Mouse (Mus musculus): ENCODE data around the gene Mdga1. TPM values are rescaled to one million over a fixed set of nuclear protein-coding genes. Genes with fewer than 3 reads are reported as not detected.

Mdga1 gene
- polyA plus RNA-seq, 1 experiment = 2.0 TPM

DNA sequence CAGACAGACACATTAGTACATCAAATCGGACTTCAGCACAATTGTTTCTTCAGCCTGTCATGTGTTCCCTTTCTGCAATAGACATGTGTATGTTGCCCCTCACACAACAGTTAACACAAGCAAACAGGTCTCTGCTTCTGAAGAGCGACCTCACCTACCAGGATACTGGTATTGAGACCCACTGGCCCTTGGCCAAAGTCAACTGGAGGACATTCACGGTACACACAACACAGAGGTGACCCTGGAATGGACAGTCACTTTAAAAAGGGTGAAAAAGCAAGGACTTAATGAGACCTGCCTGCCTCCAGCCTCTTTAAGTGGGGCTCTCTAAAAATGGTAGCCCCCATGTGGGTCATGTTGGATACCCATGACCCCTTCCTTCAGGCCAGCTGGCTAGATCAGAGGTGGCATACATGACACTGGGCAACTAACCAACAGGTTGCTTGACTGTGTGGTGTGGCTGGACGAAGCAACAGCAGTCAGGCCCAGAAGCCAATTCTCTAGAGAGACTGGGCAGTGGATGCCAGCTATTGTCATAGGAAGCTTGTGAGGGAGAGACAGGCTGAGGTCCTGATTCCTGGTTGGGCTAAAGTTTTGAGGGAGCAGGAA is 145.3 kb downstream of the Mdga1 start:
- no peak overlapping the region for H3ac ChIP-seq (ENCODE audit: control insufficient read depth, insufficient read length, low read depth)
- no peaks in the 10 kb centered on the region for H3K36me3 ChIP-seq (ENCODE audit: control insufficient read depth, insufficient read depth)
- H3K27me3 ChIP-seq (ENCODE audit: control insufficient read depth, insufficient read depth, insufficient read length) = no peaks in the 10 kb centered on the region
- TF ChIP-seq MAX (IDR thresholded peaks at IDR 0.05) (no peak), MYOD1 (IDR thresholded peaks at IDR 0.05; ENCODE audit: control insufficient read depth, insufficient read length, low read depth) (no peak), FOSL1 (IDR thresholded peaks at IDR 0.05; ENCODE audit: insufficient read depth, low read length, poor library complexity, severe bottlenecking) (no peak), CEBPB (IDR thresholded peaks at IDR 0.05; ENCODE audit: low read depth) (no peak), CTCF (IDR thresholded peaks at IDR 0.05; ENCODE audit: control insufficient read depth, insufficient read depth, insufficient read length) (no peak), MYOG (IDR thresholded peaks at IDR 0.05; ENCODE audit: control insufficient read depth, extremely low read depth, insufficient read length) (no peak), USF1 (IDR thresholded peaks at IDR 0.05; ENCODE audit: low read depth) (no peak)
- no peaks in the 10 kb centered on the region for H3K79me2 ChIP-seq (ENCODE audit: control insufficient read depth, insufficient read depth)
- no peaks in the 10 kb centered on the region for H3K79me3 ChIP-seq (ENCODE audit: low read depth)
- no peak overlapping the region for H3K4me3 ChIP-seq (ENCODE audit: insufficient read depth, poor library complexity, severe bottlenecking)

DNA sequence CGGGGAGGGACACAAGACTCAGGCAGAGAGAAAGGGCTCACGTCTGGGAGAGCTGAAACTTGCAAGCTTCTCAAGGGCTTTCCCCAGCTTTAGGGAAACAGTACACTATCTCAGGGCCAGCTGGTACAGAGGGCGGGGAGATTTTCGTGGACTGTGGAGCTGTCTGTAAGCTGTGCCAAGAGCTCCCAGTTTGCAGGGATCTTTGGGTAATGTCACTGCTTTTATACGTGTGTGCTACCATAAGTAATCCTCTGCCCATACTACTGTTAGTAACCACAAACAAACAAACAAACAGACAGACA is 145.7 kb downstream of the Mdga1 start:
- Histone ChIP-seq H3K79me3 (ENCODE audit: low read depth) (no peaks in the 10 kb centered on the region), H3ac (ENCODE audit: control insufficient read depth, insufficient read length, low read depth) (no peak overlapping the region), H3K79me2 (ENCODE audit: control insufficient read depth, insufficient read depth) (no peaks in the 10 kb centered on the region), H3K27me3 (ENCODE audit: control insufficient read depth, insufficient read depth, insufficient read length) (no peaks in the 10 kb centered on the region), H3K36me3 (ENCODE audit: control insufficient read depth, insufficient read depth) (no peaks in the 10 kb centered on the region), H3K4me3 (ENCODE audit: insufficient read depth, poor library complexity, severe bottlenecking) (no peak overlapping the region)
- TF ChIP-seq MAX (IDR thresholded peaks at IDR 0.05) = no peak
- TF ChIP-seq MYOD1 (IDR thresholded peaks at IDR 0.05; ENCODE audit: control insufficient read depth, insufficient read length, low read depth) = no peak
- no peak for TF ChIP-seq CTCF (IDR thresholded peaks at IDR 0.05; ENCODE audit: control insufficient read depth, insufficient read depth, insufficient read length)
- TF ChIP-seq CEBPB (IDR thresholded peaks at IDR 0.05; ENCODE audit: low read depth) = no peak
- TF ChIP-seq USF1 (IDR thresholded peaks at IDR 0.05; ENCODE audit: low read depth) = no peak
- no peak for TF ChIP-seq FOSL1 (IDR thresholded peaks at IDR 0.05; ENCODE audit: insufficient read depth, low read length, poor library complexity, severe bottlenecking)
- no peak for TF ChIP-seq MYOG (IDR thresholded peaks at IDR 0.05; ENCODE audit: control insufficient read depth, extremely low read depth, insufficient read length)

DNA sequence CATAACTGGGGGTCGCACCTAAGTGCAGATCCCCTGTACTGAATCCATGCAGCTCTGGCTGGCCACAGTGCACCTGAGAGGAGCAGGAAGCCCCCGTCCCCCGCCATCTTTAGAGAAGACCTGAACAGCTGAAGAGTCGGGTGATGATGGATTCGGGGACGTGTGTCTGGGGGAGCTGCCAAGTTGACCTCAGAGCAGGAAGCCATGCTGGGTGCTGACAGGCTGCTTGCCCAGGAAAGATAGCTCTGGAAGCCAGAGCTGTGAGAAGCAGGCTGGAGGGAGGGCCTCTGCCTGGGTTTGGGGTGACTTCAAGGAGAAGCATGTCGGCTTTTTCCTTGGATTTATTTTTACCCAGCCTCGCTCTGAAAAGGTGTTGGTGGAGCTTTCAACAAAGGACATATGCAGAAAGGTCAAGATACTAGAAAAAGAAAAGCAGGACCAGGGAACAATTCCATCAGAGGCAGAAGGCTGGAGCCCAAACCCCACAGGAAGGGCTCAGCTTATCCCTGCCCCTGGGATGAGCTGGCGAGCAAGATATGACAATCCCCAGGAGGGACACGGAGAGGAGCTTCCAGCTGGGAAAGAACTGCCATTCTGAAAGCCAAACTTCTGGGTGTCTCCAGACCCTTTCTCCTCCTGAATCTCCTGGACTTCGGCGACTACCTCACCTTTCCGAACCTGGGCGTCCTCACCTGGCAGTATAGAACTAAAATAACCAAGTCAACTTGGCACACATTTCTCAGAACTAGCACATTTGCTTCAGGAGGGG is 146.3 kb downstream of the Mdga1 start:
- Histone ChIP-seq H3K4me3 (ENCODE audit: insufficient read depth, poor library complexity, severe bottlenecking) (no peak overlapping the region), H3K79me2 (ENCODE audit: control insufficient read depth, insufficient read depth) (no peaks in the 10 kb centered on the region), H3ac (ENCODE audit: control insufficient read depth, insufficient read length, low read depth) (no peak overlapping the region), H3K27me3 (ENCODE audit: control insufficient read depth, insufficient read depth, insufficient read length) (no peaks in the 10 kb centered on the region), H3K79me3 (ENCODE audit: low read depth) (no peaks in the 10 kb centered on the region), H3K36me3 (ENCODE audit: control insufficient read depth, insufficient read depth) (no peaks in the 10 kb centered on the region)
- TF ChIP-seq CEBPB (IDR thresholded peaks at IDR 0.05; ENCODE audit: low read depth) = no peak
- TF ChIP-seq CTCF (IDR thresholded peaks at IDR 0.05; ENCODE audit: control insufficient read depth, insufficient read depth, insufficient read length) = no peak
- TF ChIP-seq MYOD1 (IDR thresholded peaks at IDR 0.05; ENCODE audit: control insufficient read depth, insufficient read length, low read depth) = no peak
- no peak for TF ChIP-seq FOSL1 (IDR thresholded peaks at IDR 0.05; ENCODE audit: insufficient read depth, low read length, poor library complexity, severe bottlenecking)
- no peak for TF ChIP-seq USF1 (IDR thresholded peaks at IDR 0.05; ENCODE audit: low read depth)
- TF ChIP-seq MAX (IDR thresholded peaks at IDR 0.05) = no peak
- no peak for TF ChIP-seq MYOG (IDR thresholded peaks at IDR 0.05; ENCODE audit: control insufficient read depth, extremely low read depth, insufficient read length)

DNA sequence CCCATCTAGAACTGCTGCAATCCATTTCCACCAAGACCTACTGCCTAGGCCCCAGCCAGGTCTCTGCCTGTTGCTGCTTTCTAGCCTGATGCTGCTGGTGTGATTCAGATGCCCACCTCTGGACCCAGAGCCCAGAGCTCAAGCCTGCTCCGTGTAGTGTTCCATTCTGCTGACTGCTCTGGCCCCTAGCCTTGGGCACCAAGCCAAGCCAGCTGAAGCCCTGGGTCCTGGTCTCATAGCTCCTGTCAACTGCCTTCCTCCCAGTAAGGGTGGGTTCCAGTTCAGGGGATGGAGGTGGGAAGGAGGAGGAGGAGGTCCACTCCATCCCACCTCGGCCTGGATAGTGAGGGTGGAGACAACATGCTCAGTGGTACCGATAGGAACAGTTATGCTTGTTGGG is 150.3 kb downstream of the Mdga1 start:
- no peaks in the 10 kb centered on the region for H3K36me3 ChIP-seq (ENCODE audit: control insufficient read depth, insufficient read depth)
- H3K27me3 ChIP-seq (ENCODE audit: control insufficient read depth, insufficient read depth, insufficient read length) = no peaks in the 10 kb centered on the region
- H3K4me3 ChIP-seq (ENCODE audit: insufficient read depth, poor library complexity, severe bottlenecking) = no peak overlapping the region
- no peak for TF ChIP-seq MYOD1 (IDR thresholded peaks at IDR 0.05; ENCODE audit: control insufficient read depth, insufficient read length, low read depth)
- no peaks in the 10 kb centered on the region for H3K79me2 ChIP-seq (ENCODE audit: control insufficient read depth, insufficient read depth)
- H3K79me3 ChIP-seq (ENCODE audit: low read depth) = no peaks in the 10 kb centered on the region
- no peak overlapping the region for H3ac ChIP-seq (ENCODE audit: control insufficient read depth, insufficient read length, low read depth)

DNA sequence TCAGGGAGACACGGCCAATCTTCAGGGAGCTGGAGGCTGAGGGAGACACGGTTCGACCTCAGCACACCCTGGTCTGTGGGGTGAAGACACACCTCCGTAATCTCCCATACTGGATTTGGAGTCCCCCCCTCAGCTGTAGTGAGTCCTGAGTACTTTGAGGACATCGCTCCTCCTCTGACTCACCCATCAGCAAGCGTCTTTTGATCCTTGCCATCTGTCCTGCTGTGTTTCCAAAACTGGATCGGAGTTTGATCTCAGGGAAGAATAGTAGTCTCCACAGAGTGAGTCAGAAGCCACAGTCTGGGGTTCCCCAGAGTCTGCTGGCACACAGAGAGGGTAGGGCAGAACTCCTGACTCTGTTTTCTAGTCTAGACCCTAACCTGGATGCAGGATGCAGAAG is 150.9 kb downstream of the Mdga1 start:
- H3ac ChIP-seq (ENCODE audit: control insufficient read depth, insufficient read length, low read depth) = no peak overlapping the region
- no peaks in the 10 kb centered on the region for H3K79me2 ChIP-seq (ENCODE audit: control insufficient read depth, insufficient read depth)
- H3K4me3 ChIP-seq (ENCODE audit: insufficient read depth, poor library complexity, severe bottlenecking) = no peak overlapping the region
- no peak for TF ChIP-seq MAX (IDR thresholded peaks at IDR 0.05)
- TF ChIP-seq USF1 (IDR thresholded peaks at IDR 0.05; ENCODE audit: low read depth) = no peak
- no peak for TF ChIP-seq MYOG (IDR thresholded peaks at IDR 0.05; ENCODE audit: control insufficient read depth, extremely low read depth, insufficient read length)
- no peak for TF ChIP-seq MYOD1 (IDR thresholded peaks at IDR 0.05; ENCODE audit: control insufficient read depth, insufficient read length, low read depth)
- no peak for TF ChIP-seq CTCF (IDR thresholded peaks at IDR 0.05; ENCODE audit: control insufficient read depth, insufficient read depth, insufficient read length)
- no peak for TF ChIP-seq CEBPB (IDR thresholded peaks at IDR 0.05; ENCODE audit: low read depth)
- TF ChIP-seq FOSL1 (IDR thresholded peaks at IDR 0.05; ENCODE audit: insufficient read depth, low read length, poor library complexity, severe bottlenecking) = no peak
- H3K27me3 ChIP-seq (ENCODE audit: control insufficient read depth, insufficient read depth, insufficient read length) = no peaks in the 10 kb centered on the region
- no peaks in the 10 kb centered on the region for H3K79me3 ChIP-seq (ENCODE audit: low read depth)
- no peaks in the 10 kb centered on the region for H3K36me3 ChIP-seq (ENCODE audit: control insufficient read depth, insufficient read depth)
